ENCODE assay signal across 8 mouse cellular contexts in genomic region chr7:12835193-12835671, GRCm38 (mm10). TPM values are rescaled to one million over a fixed set of nuclear protein-coding genes. Genes with fewer than 3 reads are reported as not detected.
DNase-seq lines count a peak whose midpoint lies in the region; ATAC-seq and TF ChIP-seq lines count a peak whose summit lies in the region.

No protein-coding gene starts in this region.

- H3K4me3 ChIP-seq in gastrocnemius, adult 2 months: peak overlapping the region; percentile 88
- H3K4me3 ChIP-seq in E14TG2a.4 (replicated peaks; ENCODE audit: low read length): peak overlapping the region; percentile 95
- H3K4me3 ChIP-seq in embryonic facial prominence, embryonic 12.5 days: peak overlapping the region; percentile 54
- peak overlapping the region; percentile 62 for H3K4me3 ChIP-seq in hindbrain, embryonic 10.5 days
- H3K4me3 ChIP-seq in limb, embryonic 13.5 days: peak overlapping the region; percentile 62
- peak overlapping the region; percentile 50 for H3K4me3 ChIP-seq in midbrain, embryonic 13.5 days (replicated peaks)

- peak overlapping the region; percentile 52 for H3K4me2 ChIP-seq in embryonic facial prominence, embryonic 12.5 days (replicated peaks)
- peak overlapping the region; percentile 63 for H3K4me2 ChIP-seq in limb, embryonic 13.5 days (replicated peaks)
- peak overlapping the region; percentile 57 for H3K4me2 ChIP-seq in midbrain, embryonic 13.5 days (replicated peaks)

- peak; percentile 19 for DNase-seq in gastrocnemius, adult 2 months
- no peak for DNase-seq in gastrocnemius, postnatal 25 days
- peak; percentile 35 for DNase-seq in hindbrain, embryonic 10.5 days (ENCODE audit: low spot score)
- DNase-seq in frontal cortex, postnatal 14 days (ENCODE audit: low spot score in 2 of 2): no peak

- WGBS in embryonic facial prominence, embryonic 12.5 days: 44% methylated on average over 13 of the region's 13 CpGs
- WGBS in hindbrain, embryonic 10.5 days: 45% methylated on average over 13 of the region's 13 CpGs
- WGBS in limb, embryonic 13.5 days: 40% methylated on average over 13 of the region's 13 CpGs
- 43% methylated on average over 13 of the region's 13 CpGs for WGBS in midbrain, embryonic 13.5 days

- H3K9me3 ChIP-seq in E14TG2a.4 (ENCODE audit: low read length): no peaks in the 10 kb centered on the region
- H3K9me3 ChIP-seq in embryonic facial prominence, embryonic 12.5 days: peaks cover 43% of the 10 kb centered on the region
- H3K9me3 ChIP-seq in hindbrain, embryonic 10.5 days: peaks cover 54% of the 10 kb centered on the region
- H3K9me3 ChIP-seq in limb, embryonic 13.5 days: peaks cover 41% of the 10 kb centered on the region
- peaks cover 34% of the 10 kb centered on the region for H3K9me3 ChIP-seq in midbrain, embryonic 13.5 days

- H3K4me1 ChIP-seq in E14TG2a.4 (replicated peaks; ENCODE audit: low read depth, low read length): peaks cover 34% of the 10 kb centered on the region
- H3K4me1 ChIP-seq in embryonic facial prominence, embryonic 12.5 days: no peaks in the 10 kb centered on the region
- H3K4me1 ChIP-seq in hindbrain, embryonic 10.5 days (replicated peaks): 0 out of 2 replicates have a peak, but pooled peaks cover 4% of the 10 kb centered on the region
- no peaks in the 10 kb centered on the region for H3K4me1 ChIP-seq in limb, embryonic 13.5 days
- H3K4me1 ChIP-seq in midbrain, embryonic 13.5 days (replicated peaks): no peaks in the 10 kb centered on the region

- H3K9ac ChIP-seq in embryonic facial prominence, embryonic 12.5 days: peak overlapping the region; percentile 54
- H3K9ac ChIP-seq in limb, embryonic 13.5 days: peak overlapping the region; percentile 74
- H3K9ac ChIP-seq in midbrain, embryonic 13.5 days (replicated peaks): peak overlapping the region; percentile 68

- peak overlapping the region; percentile 94 for H3K27ac ChIP-seq in gastrocnemius, adult 2 months
- peak overlapping the region; percentile 36; the same call in 1 of the 2 replicates for H3K27ac ChIP-seq in embryonic facial prominence, embryonic 12.5 days
- peak overlapping the region; percentile 91 for H3K27ac ChIP-seq in hindbrain, embryonic 10.5 days
- H3K27ac ChIP-seq in limb, embryonic 13.5 days: peak overlapping the region; percentile 52; the same call in 1 of the 2 replicates
- H3K27ac ChIP-seq in midbrain, embryonic 13.5 days: 0 out of 2 replicates have a peak overlapping the region, but pooled peaks have one; percentile 47

- peak; percentile 39 for ATAC-seq in embryonic facial prominence, embryonic 12.5 days (ENCODE audit: insufficient number of reproducible peaks, insufficient read depth, low FRiP score, low TSS enrichment)
- ATAC-seq in limb, embryonic 13.5 days (ENCODE audit: low FRiP score, low read depth): peak; percentile 58; the same call in 1 of the 2 replicates
- peak; percentile 62 for ATAC-seq in midbrain, embryonic 13.5 days

- no peaks in the 10 kb centered on the region for H3K27me3 ChIP-seq in E14TG2a.4 (ENCODE audit: insufficient read depth, low read length)
- no peaks in the 10 kb centered on the region for H3K27me3 ChIP-seq in embryonic facial prominence, embryonic 12.5 days
- no peaks in the 10 kb centered on the region for H3K27me3 ChIP-seq in hindbrain, embryonic 10.5 days (ENCODE audit: insufficient read depth, poor library complexity, severe bottlenecking)
- no peaks in the 10 kb centered on the region for H3K27me3 ChIP-seq in limb, embryonic 13.5 days
- 0 out of 2 replicates have a peak, but pooled peaks cover 2% of the 10 kb centered on the region for H3K27me3 ChIP-seq in midbrain, embryonic 13.5 days

- no peak for TF ChIP-seq CTCF in gastrocnemius, adult 2 months (IDR thresholded peaks at IDR 0.05)
- no peak for TF ChIP-seq CTCF in E14TG2a.4 (conservative IDR thresholded peaks at IDR 0.05; ENCODE audit: low read length)

- H3K36me3 ChIP-seq in E14TG2a.4 (ENCODE audit: insufficient read depth, low read length): peaks cover 42% of the 10 kb centered on the region
- H3K36me3 ChIP-seq in embryonic facial prominence, embryonic 12.5 days: peaks cover 38% of the 10 kb centered on the region
- peaks cover 43% of the 10 kb centered on the region for H3K36me3 ChIP-seq in hindbrain, embryonic 10.5 days
- H3K36me3 ChIP-seq in limb, embryonic 13.5 days: peaks cover 41% of the 10 kb centered on the region
- H3K36me3 ChIP-seq in midbrain, embryonic 13.5 days: peaks cover 41% of the 10 kb centered on the region

- intact Hi-C loops in gastrocnemius, adult 2 months (cut with DNase I): loop anchor here (5.0 kb wide), 2 partner anchors 47 to 358 kb away; partner anchors contain the start of genes Zfp128 and Zfp606

RNA-seq across cellular contexts. Expression of gene Zfp110, which starts 0.7 kb away (rescaled TPM):
- total RNA-seq in gastrocnemius, adult 2 months (2021): 10 to 100 TPM; 11.4 to 13.2 TPM
- total RNA-seq in gastrocnemius, postnatal 25 days (2021): 10 to 100 TPM in 1 of 2 experiments, 1 to 10 TPM in 1; 8.9 to 10.3 TPM
- polyA plus RNA-seq in embryonic facial prominence, embryonic 12.5 days (2016; fragmentation: Nextera tagmentation; extraction: Ambion mirVana): 39.5 and 41.3 TPM in 2 replicates
- 26.7 and 26.9 TPM in 2 replicates for polyA plus RNA-seq in hindbrain, embryonic 10.5 days (2016; fragmentation: Nextera tagmentation; extraction: Ambion mirVana)
- polyA plus RNA-seq in limb, embryonic 13.5 days (2015; fragmentation: Nextera tagmentation; extraction: Ambion mirVana): 38.8 and 43.6 TPM in 2 replicates
- 31.8 and 31.9 TPM in 2 replicates for polyA plus RNA-seq in midbrain, embryonic 13.5 days (2015; fragmentation: Nextera tagmentation; extraction: Ambion mirVana)

RNA-seq across cellular contexts. Expression of gene Zfp329, which starts 16.6 kb away (rescaled TPM):
- 1 to 10 TPM; 3.7 to 5.6 TPM for total RNA-seq in gastrocnemius, adult 2 months (2021)
- 1 to 10 TPM; 3.7 to 4.6 TPM for total RNA-seq in gastrocnemius, postnatal 25 days (2021)
- 19.8 TPM in 2 replicates for polyA plus RNA-seq in embryonic facial prominence, embryonic 12.5 days (2016; fragmentation: Nextera tagmentation; extraction: Ambion mirVana)
- polyA plus RNA-seq in hindbrain, embryonic 10.5 days (2016; fragmentation: Nextera tagmentation; extraction: Ambion mirVana): 14.1 and 15.8 TPM in 2 replicates
- 17.5 TPM in 2 replicates for polyA plus RNA-seq in limb, embryonic 13.5 days (2015; fragmentation: Nextera tagmentation; extraction: Ambion mirVana)
- polyA plus RNA-seq in midbrain, embryonic 13.5 days (2015; fragmentation: Nextera tagmentation; extraction: Ambion mirVana): 33.9 and 36.3 TPM in 2 replicates

RNA-seq across cellular contexts. Expression of gene Zscan18, which starts 31.8 kb away (rescaled TPM):
- under 1 TPM; 0.53 to 0.61 TPM for total RNA-seq in gastrocnemius, adult 2 months (2021)
- total RNA-seq in gastrocnemius, postnatal 25 days (2021): 1 to 10 TPM; 1.4 to 1.6 TPM
- 17.4 and 19.4 TPM in 2 replicates for polyA plus RNA-seq in embryonic facial prominence, embryonic 12.5 days (2016; fragmentation: Nextera tagmentation; extraction: Ambion mirVana)
- 10.8 and 12.0 TPM in 2 replicates for polyA plus RNA-seq in hindbrain, embryonic 10.5 days (2016; fragmentation: Nextera tagmentation; extraction: Ambion mirVana)
- 13.2 and 14.4 TPM in 2 replicates for polyA plus RNA-seq in limb, embryonic 13.5 days (2015; fragmentation: Nextera tagmentation; extraction: Ambion mirVana)
- 20.8 and 21.4 TPM in 2 replicates for polyA plus RNA-seq in midbrain, embryonic 13.5 days (2015; fragmentation: Nextera tagmentation; extraction: Ambion mirVana)

RNA-seq across cellular contexts. Expression of gene Zfp128, which starts 45.7 kb away (rescaled TPM):
- total RNA-seq in gastrocnemius, adult 2 months (2021): 1 to 10 TPM; 2.2 to 2.3 TPM
- 1 to 10 TPM; 2.4 TPM for total RNA-seq in gastrocnemius, postnatal 25 days (2021)
- 5.4 and 5.9 TPM in 2 replicates for polyA plus RNA-seq in embryonic facial prominence, embryonic 12.5 days (2016; fragmentation: Nextera tagmentation; extraction: Ambion mirVana)
- polyA plus RNA-seq in hindbrain, embryonic 10.5 days (2016; fragmentation: Nextera tagmentation; extraction: Ambion mirVana): 4.7 and 4.9 TPM in 2 replicates
- polyA plus RNA-seq in limb, embryonic 13.5 days (2015; fragmentation: Nextera tagmentation; extraction: Ambion mirVana): 6.4 and 7.3 TPM in 2 replicates
- 7.4 and 7.6 TPM in 2 replicates for polyA plus RNA-seq in midbrain, embryonic 13.5 days (2015; fragmentation: Nextera tagmentation; extraction: Ambion mirVana)

Comparison
In these comparisons a context has a peak if more than half of its experiments do, and no peak if none do; other contexts are left out.
1. DNase-seq: peak in gastrocnemius, adult 2 months (single experiment) and hindbrain, embryonic 10.5 days (single experiment); none in gastrocnemius, postnatal 25 days (single experiment) and frontal cortex, postnatal 14 days (0 of 2).
2. H3K27ac ChIP-seq: peak in every context shown above with its lines; median percentile 94 in gastrocnemius, adult 2 months; 91 in hindbrain, embryonic 10.5 days; 52 in limb, embryonic 13.5 days; 47 in midbrain, embryonic 13.5 days; 36 in embryonic facial prominence, embryonic 12.5 days.
3. Peak in every context shown above with its lines, with median percentiles within 50 percentile points of each other: H3K4me3 ChIP-seq, ATAC-seq, H3K4me2 ChIP-seq and H3K9ac ChIP-seq.